Mouse (Mus musculus) adrenal gland, postnatal 14 days (tissue): ENCODE data around the gene Elmo3. TPM values are rescaled to one million over a fixed set of nuclear protein-coding genes. Genes with fewer than 3 reads are reported as not detected.
A peak's percentile ranks its signal among the peaks of the same experiment; 100 is the strongest.

Experiments used
- DNase-seq: peaks from one replicate; pipeline ENCODE4 v3.0.0; 2021; ENCODE audit warnings: mixed read lengths
- total RNA-seq: library from RNA; stranded (reverse); gene quantifications from 2 replicates; pipeline ENCODE4 v1.2.3, GENCODE M21; 2021

The Elmo3 gene
- total RNA-seq, 1 experiment from 2014 or later: 5.0 TPM

DNA sequence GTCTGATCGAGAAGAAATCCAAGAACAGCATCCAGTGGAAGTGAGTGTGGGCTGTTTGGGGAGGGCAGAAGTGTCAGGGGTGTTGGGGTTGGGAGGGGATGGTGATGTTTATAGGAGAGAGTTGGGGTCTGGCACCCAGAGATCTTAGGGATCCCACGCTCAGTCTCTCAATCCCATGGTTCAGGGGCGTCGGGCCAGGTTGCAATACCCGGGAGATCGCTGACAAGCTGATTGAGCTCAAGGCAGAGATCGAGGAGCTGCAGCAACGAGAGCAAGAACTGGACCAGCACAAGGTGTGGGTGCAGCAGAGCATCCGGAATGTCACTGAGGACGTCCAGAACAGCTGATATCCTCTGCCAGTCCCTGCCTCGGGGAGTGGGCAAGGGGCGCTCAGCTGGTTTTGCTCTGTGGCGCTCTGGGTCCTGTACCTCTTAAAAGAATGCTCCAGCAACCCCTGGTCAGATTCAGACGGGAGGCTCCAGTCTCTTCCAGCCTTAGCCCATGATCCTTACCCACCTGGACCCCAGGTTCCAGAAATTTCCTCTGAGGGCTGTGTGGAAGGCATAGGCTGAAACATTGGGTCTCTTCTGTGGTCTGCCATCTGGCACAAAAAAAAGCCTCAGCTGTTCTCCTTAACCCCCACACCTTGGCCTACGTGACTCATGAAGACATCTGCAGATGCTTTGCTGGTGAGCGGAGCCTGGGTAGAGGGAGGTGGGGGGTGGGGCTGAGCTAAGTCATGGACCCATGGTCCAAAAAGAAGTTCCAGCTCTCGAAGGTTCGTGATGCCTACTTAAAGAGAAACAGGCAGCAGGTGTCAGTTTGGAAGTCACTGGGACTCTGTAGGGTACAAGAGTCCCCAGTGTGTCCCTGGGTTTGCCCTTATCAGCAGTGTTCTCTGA lies 6.8 kb upstream of the Elmo3 start:
- no peak for DNase-seq

DNA sequence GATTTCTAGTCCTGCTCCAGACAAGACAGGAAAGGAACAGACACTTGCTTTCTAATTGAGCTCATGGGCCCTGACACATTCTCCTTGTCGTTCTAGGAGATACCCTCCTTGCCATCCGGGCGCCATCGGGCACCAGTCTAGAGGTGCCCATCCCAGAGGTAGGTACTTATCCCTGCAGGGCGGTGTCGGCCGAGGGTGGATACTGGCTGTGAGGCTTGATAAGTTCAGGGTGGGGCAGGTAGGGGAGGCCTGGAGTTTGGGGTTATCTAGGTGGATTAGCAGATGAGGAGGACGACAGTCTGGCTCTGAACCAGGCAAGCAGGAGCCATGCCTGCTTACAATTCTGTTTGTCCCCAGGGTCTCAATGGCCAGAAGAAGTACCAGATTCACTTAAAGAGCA lies 5.4 kb upstream of the Elmo3 start:
- DNase-seq: no peak

- DNase-seq: no peak
Observed at GRCm38 (mm10) chr8:105303396-105303795, 2.0 kb upstream of the Elmo3 start.

- DNase-seq: no peak
Observed at GRCm38 (mm10) chr8:105303874-105304273, 1.5 kb upstream of the Elmo3 start.

DNA sequence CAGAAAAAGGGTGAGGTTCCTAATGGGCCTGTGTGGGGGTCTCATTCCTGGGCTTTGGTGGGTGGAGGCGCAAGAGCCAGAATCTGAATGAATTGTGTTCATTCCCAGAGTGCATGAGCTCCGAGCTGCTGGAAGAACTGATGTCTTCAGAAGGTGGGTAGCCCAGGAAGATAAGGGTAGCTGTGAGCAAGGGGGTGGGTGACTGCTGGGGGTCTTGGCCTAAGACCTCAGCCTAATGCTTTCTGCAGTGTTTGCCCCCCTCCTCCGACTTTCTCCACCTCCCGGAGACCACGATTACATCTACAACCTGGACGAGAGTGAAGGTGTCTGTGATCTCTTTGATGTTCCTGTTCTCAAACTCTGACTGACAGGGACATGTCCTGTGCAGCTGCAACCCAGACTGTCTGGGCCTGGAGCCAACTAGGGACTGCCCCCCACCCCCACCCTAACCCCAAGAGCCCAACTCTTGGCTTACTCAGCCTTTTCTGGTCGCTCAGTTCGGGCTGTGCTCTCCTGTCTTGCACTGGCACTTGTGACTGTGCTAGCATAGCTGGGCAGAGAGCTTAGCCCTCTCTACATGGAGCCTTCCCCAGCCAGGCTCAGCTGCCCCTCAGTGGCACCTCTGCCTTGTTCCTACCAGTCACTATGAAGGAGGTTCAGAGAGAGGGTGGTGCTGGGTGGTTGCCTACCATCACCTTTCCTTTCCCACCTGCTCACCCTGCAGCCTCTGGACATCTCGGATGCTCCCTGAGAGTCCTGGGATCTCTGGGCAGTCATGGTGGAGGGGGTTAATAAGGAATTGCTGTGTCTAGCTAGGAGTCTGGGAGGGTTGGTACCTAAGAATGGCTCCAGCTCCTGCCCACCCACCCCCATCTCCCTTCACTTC lies 833 bp upstream of the Elmo3 start:
- no peak for DNase-seq

DNA sequence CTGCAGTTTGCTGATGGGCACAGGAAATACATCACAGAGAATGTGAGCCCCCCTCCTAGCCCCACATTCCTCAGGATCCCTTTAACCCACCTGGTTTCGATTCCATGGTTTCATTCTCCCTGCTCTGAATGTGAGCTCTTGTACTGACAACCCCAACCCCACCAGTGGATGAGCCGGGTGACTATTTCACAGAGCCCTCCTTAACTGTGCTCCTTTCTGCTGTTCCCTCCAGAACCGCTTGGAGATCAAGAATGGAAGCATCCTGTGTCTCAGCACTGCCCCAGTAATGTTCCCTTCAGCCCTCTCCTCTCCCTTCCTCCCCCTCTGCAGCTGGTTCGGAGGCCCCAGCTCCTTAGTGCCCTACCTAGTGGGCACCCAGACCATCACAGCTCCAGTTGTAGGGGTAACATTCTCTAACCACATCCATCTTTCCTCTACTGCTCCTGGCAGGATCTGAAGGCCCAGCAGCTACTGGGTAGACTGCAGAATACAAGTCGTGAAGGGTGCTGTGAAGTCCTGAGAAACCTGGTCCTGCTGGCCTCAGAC lies 818 bp downstream of the Elmo3 start:
- DNase-seq: no peak

GRCm38 (mm10) chr8:105307670-105308069 lies 2.3 kb downstream of the Elmo3 start:
- no peak for DNase-seq

DNA sequence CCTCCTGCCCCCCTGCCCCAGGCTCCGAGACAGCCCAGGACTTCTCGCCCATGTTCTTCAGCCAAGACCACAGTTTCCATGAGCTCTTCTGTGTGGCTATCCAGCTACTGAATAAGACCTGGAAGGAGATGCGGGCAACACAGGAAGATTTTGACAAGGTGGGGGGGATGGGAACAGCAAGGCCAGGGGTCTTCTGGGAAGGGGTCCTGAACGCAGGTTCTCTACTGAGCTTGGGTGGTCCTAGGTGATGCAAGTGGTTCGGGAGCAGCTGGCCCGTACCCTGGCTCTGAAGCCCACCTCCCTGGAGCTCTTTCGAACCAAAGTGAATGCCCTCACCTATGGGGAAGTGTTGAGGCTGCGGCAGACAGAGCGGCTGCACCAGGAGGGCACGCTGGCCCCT lies 3.0 kb downstream of the Elmo3 start:
- no peak for DNase-seq

DNA sequence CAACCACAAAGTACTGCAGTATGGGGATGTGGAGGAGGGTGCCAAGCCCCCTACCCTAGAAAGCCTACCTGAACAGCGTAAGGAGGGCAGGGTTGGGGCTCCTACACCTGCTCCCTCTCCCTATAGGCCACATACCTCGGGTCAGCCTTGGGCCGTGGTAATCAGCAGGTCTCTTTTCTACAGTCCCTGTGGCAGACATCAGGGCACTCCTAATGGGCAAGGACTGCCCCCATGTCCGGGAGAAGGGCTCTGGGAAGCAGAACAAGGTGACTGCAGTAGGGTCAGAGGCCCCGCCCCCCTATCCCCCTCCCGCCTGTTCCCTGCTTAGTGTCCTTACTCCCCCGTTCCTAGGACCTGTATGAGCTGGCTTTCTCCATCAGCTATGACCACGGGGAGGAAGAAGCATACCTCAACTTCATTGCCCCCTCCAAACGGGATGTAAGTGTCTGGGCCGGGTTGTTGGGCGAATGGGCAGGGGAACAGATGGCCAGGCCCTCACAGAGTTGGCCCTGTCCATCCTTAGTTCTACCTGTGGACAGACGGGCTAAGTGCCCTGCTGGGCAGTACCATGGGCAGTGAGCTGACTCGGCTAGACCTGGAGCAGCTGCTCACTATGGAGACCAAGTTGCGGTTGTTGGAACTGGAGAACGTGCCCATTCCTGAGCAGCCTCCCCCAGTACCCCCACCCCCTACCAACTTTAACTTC lies 3.9 kb downstream of the Elmo3 start:
- DNase-seq: no peak

GRCm38 (mm10) chr8:105310118-105310517 lies 4.7 kb downstream of the Elmo3 start:
- no peak for DNase-seq

GRCm38 (mm10) chr8:105311718-105312117 lies 6.3 kb downstream of the Elmo3 start:
- DNase-seq: no peak

GRCm38 (mm10) chr8:105312891-105313481 lies 7.6 kb downstream of the Elmo3 start:
- no peak for DNase-seq

GRCm38 (mm10) chr8:105313622-105314402 lies 8.4 kb downstream of the Elmo3 start:
- DNase-seq: no peak

DNA sequence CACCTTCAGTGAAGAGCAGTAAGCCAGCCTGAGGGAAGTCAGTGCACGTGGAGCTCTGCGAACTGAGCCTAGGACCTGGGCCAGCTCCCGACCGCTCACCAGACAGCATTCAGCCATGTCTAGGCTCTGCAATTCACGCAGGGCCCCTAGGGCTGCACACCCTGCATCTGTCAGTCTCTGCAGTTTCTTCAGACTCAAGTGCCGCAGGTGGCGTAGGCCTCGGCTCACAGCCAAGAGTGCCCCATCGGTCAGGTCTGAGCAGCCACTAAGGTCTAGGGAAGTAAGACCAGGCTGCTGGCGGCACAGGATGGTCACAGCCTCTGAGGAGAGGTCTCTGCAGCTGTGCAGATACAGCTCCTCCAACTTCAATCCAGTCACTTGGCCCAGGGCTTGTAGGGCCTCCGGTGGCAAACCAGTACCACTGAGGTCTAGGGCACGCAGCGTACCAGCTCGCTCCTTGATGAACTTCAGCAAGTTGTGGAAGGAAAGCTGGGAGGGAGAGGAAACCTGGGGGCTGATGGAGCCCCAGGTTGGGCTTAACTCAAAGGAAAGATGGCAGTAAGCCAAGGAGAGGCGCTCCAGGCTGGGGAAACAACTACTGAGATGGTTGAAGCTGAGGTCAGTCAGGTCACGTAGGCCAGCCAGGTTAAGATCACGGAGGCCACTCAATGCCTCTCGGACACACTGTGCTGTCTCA lies 9.8 kb downstream of the Elmo3 start:
- no peak for DNase-seq

- DNase-seq: no peak
Observed at GRCm38 (mm10) chr8:105317941-105318340, 12.5 kb downstream of the Elmo3 start.

GRCm38 (mm10) chr8:105318662-105319190 lies 13.3 kb downstream of the Elmo3 start:
- no peak for DNase-seq

DNA sequence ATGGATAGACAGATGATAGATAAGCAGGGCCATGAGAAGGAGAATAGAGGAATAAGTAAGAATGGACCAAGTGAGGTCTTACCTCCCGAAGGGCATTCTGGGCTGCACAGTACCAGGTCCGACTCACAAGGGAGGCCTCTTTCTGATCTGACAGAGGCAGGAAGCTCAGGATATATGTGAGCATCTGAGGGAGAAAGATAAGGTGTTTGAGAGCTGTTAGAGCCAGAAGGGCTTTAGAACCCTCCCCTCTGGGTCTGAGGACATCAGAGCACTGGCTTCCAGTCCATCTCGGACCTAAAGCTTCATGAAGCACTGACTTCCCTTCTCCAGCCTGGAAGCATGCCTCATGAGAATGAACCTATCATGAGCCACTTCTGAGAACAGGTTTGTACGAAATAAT lies 17.8 kb downstream of the Elmo3 start:
- no peak for DNase-seq

GRCm38 (mm10) chr8:105325641-105326093 lies 20.3 kb downstream of the Elmo3 start:
- no peak for DNase-seq

DNA sequence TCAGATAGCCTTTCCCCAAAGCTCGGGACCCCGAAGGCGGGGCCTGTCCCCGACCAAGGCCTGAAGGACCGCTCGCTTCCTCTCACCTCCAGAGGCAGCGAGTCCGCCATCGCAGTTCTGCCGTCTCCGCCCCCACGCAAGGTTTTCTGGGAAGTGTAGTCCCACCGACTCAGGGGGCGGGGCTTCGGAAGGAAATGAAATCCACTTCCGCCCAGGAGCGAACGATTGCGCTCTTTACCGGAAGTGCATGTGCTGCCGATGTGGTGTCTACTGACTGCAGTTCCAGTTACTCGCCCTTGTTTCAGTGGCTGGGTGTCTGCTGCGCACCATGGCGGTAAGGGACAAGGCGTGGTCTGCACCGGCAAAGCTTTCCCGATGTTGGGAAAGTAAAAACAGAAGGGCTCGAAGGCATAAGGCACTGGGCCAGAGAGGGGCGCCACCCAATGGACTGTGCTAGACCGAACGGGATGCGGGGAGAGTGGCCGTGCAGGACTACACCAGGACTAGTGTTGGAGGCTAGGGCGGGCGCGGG lies 20.8 kb downstream of the Elmo3 start, which contains the start of the genes Lrrc29 and Tmem208:
Gene Lrrc29, minus strand, starts transcription at position 138 of the 532 bp plus-strand sequence.
Gene Tmem208, plus strand, starts transcription at position 214 of the 532 bp plus-strand sequence.
- peak; percentile 98 for DNase-seq
